Mouse (Mus musculus) ES-Bruce4 (cell line): Measurements from ENCODE around the gene Dclre1b.

Experiments
- CTCF ChIP-seq: IDR thresholded peaks from one replicate; pipeline ENCODE4 v1.8.1; 2011; ENCODE audit warnings: low read depth, low read length
- EP300 ChIP-seq: IDR thresholded peaks from 2 replicates; pipeline ENCODE4 v1.6.1; 2011; ENCODE audit warnings: low read depth, low read length; ENCODE audit not compliant: insufficient read depth
- POLR2A ChIP-seq: IDR thresholded peaks from one replicate; pipeline ENCODE4 v1.8.1; 2011; ENCODE audit warnings: low read length; ENCODE audit not compliant: insufficient read depth

DNA sequence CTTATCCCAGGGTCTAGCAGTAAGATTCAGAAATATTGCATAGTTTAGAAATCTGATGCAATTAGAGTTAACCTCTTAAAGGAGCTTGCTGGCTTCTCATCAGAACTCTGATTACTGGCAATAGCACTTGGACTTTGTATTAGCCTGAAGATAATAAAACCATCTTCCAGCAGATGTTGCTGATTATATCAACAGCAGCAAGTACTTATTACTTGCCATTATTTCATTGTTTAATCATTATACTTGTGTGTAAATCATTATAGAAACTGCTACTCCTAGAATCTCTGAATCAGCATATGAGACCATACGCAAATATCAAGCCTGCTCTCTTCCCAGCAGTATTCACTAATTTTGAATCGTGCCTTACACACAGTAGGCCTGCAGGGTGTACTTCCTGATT is 24.8 kb upstream of the Dclre1b start:
- no peak for TF ChIP-seq CTCF
- TF ChIP-seq POLR2A: no peak
- no peak for TF ChIP-seq EP300
